8 mouse cellular contexts compared by ENCODE assay signal in genomic region chr11:64078956-64079726, GRCm38 (mm10). TPM values are rescaled to one million over a fixed set of nuclear protein-coding genes. Genes with fewer than 3 reads are reported as not detected.
A peak's percentile ranks its signal among the peaks of the same experiment; 100 is the strongest.
DNase-seq lines count a peak whose midpoint lies in the region; ATAC-seq lines count a peak whose summit lies in the region.

Gene Cox10 (minus strand): TSS chr11:64079468.

- under 1% methylated on average over 44 of the region's 45 CpGs for WGBS in hindbrain, embryonic 12.5 days

- peaks cover 13% of the 10 kb centered on the region for H3K4me1 ChIP-seq in hindbrain, embryonic 12.5 days

- peak within 1 kb of the TSS; percentile 73 for H3K4me2 ChIP-seq in hindbrain, embryonic 12.5 days (replicated peaks)

- peak within 1 kb of the TSS; percentile 78 for H3K4me3 ChIP-seq in hindbrain, embryonic 12.5 days

- ATAC-seq in hindbrain, embryonic 12.5 days (ENCODE audit: low FRiP score): peak; percentile 92

- no peaks in the 10 kb centered on the region for H3K36me3 ChIP-seq in hindbrain, embryonic 12.5 days

- H3K27ac ChIP-seq in hindbrain, embryonic 12.5 days: peak within 1 kb of the TSS; percentile 82

- peak within 1 kb of the TSS; percentile 81 for H3K9ac ChIP-seq in hindbrain, embryonic 12.5 days

- DNase-seq in Muller cell, postnatal 12 days (ENCODE audit: inconsistent ontology term): peak; percentile 84
- DNase-seq in cerebellum, adult 9-11 months: peak; percentile 82
- DNase-seq in frontal cortex, postnatal 10 days (ENCODE audit: low spot score in 2 of 2): peak; percentile 61 to 83
- peak; percentile 82 to 89 for DNase-seq in layer of hippocampus, postnatal 14 days (ENCODE audit: low spot score in 2 of 2)
- DNase-seq in lung, postnatal 14 days: peak; percentile 90
- peak; percentile 84 for DNase-seq in retina, adult 2 months (ENCODE audit: low read depth, low spot score)
- DNase-seq in thymus, postnatal 36 days: peak; percentile 86 to 88

- H3K9me3 ChIP-seq in hindbrain, embryonic 12.5 days (replicated peaks): no peaks in the 10 kb centered on the region

- H3K27me3 ChIP-seq in hindbrain, embryonic 12.5 days: no peaks in the 10 kb centered on the region

RNA-seq across cellular contexts. Expression of gene Cox10, which starts in this region (rescaled TPM):
- 19.8 and 22.1 TPM in 2 replicates for polyA plus RNA-seq in hindbrain, embryonic 12.5 days (2016; fragmentation: Nextera tagmentation; extraction: Ambion mirVana)
- 10 to 100 TPM; 23.5 to 25.8 TPM for total RNA-seq in layer of hippocampus, postnatal 14 days (2021)

Comparison
In these comparisons a context has a peak if more than half of its experiments do, and no peak if none do; other contexts are left out.
1. Peak in every context shown above with its lines: DNase-seq, ATAC-seq, H3K4me3 ChIP-seq and H3K27ac ChIP-seq.